Mouse (Mus musculus) 416B (cell line): ENCODE measurements around the gene Kcnc1.

Experiments used
- DNase-seq: peaks from one replicate; pipeline ENCODE4 v3.0.0; 2011; ENCODE audit warnings: low read depth

Gene Kcnc1

DNA sequence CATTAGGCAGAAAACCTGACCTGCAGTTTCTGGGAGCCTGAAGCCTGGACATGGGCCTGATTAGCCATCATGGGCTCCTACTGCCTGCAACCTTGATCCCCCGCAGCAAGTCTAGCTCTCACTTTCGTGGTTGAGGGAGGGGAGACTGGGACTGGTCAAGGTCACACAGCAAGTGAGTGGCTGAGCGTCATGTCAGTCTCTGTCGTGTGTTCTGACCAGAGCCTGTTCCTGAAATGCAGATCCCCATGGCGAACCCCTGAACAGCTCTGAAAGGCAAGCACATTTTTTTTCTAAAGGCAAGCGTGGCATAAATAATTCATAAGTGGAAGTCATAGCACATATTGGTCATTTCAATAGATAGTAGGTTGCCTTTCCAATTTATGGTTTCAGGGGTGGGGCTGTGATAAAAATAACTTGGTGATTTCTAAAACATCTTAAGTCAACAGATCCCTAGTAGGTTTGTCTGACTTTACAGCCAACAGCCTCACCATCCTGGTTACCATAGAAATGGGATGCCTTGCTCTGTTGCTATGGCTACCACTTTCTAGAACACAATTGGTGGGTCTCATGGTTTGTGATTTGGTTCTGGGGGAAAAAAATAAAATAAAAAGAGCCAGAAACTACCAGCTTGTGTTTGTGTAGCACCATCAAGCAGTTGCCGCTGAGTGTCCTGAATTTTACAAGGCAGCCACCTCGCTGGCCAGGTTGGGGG is 25.9 kb downstream of the Kcnc1 start:
- no peak for DNase-seq

DNA sequence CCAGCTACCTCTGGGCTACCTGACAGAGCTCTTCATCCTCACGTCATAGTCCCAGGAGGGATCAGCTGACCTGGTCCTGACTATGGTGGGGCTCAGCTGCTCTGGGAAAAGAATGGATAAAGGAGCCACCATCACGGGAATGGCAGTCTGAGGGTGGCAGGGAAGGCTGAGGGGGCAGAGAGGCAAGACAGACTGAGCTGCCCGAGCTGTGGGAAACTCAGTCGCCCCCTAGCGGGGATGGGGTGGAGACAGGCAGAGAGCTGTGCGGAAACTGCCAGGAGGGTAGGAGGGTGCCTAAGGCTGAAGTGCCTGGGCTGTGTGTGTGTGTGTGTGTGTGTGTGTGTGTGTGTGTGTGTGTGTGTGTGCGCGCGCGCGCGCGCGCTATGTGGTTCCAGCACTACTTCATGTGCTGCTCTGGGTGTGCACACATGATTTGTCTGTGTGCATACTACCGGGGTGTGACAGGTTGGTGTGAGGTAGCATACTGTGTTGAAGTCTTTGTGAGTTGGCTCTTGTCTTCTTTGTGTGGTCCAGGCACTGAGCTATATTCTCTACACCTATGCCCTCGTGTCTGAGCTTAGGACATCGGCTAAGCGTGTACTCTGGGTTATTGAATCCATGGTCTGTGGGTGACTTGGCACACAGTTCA is 26.6 kb downstream of the Kcnc1 start:
- DNase-seq = peak; percentile 49

- DNase-seq = no peak
These were observed 27.7 kb downstream of the Kcnc1 start for GRCm38 (mm10) chr7:46423951-46424350.

- DNase-seq = no peak
These were observed 28.7 kb downstream of the Kcnc1 start for GRCm38 (mm10) chr7:46425012-46425411.

DNA sequence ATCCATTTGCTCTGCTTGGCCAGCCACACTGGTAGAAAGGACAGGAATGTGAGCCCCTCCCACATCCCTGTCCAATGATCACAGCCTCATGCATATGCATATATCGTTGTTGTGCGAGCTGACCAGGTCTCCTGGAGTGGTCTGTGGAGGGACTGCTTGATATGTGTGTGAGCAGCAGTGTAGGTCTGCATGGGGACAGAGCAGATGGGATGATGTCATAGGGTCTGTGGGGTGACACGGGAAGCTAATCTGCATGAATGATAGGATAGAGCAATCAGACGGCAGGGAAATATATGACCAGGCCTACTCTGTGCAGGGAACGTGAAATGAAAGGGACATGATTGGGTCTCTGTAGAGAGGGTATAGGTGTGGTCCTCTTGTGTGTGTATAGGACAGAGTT is 37.6 kb downstream of the Kcnc1 start:
- DNase-seq = no peak

- no peak for DNase-seq
These were observed 39.5 kb downstream of the Kcnc1 start for GRCm38 (mm10) chr7:46435833-46436232.

GRCm38 (mm10) chr7:46438537-46439141 is 42.3 kb downstream of the Kcnc1 start:
- DNase-seq = peak; percentile 86

DNA sequence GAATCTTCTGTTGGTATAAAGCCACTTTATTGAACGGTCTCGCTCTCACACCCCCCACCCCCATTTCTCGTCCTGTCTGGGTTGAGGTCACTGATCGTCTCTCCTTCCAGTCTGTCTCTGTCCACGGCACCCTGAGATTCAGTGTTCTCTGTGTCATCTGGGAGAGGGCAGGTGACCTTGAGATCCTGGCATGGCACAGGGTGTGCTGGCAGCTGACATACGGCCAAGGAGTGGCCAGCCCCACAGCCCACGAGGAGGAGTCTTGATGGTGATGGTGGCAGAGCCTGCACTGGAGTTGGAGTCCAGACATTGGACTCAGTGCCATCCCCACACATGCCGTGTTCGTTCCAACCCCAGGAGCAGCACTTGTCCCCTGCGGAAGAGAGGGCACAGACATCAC is 46.9 kb downstream of the Kcnc1 start:
- no peak for DNase-seq

- DNase-seq = peak; percentile 92
These were observed 49.6 kb downstream of the Kcnc1 start for GRCm38 (mm10) chr7:46445896-46446295.

- no peak for DNase-seq
These were observed 51.3 kb downstream of the Kcnc1 start for GRCm38 (mm10) chr7:46447473-46448165.

DNA sequence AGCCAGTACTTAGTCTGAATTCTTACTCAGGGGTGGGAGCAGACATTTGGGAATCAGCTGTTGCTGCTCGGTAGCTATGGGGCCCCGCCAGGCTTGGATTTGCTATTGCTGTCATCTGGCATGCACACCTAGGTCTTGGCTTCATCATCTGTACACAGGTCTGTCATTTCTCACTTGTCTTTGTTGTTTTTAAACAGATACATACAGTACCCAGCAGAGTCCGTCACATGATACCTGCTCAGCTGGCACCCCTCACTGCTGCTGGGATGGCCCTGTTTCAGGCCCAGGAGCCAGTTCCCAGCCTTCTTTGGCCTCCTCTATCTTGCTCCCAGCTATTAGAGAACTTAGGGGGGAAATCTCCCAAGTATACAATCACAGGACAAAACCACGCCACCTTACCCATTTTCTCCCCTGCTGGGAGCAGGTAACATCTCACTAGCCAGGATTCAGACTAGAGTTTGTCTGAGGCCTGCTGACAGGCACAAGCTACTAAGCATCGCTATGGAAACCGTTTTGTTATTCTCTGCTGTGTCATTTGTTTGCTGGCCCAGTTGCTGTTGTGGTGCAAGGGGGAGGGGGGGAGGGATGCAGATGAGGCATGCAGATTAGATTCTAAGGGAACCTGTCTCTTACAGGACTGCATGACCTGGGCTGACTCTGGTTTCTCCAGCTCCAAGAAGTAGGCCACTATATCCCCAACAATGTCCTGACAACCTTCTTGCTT is 52.8 kb downstream of the Kcnc1 start:
- peak; percentile 44 for DNase-seq

- no peak for DNase-seq
These were observed 57.8 kb downstream of the Kcnc1 start for GRCm38 (mm10) chr7:46453930-46454679.

DNA sequence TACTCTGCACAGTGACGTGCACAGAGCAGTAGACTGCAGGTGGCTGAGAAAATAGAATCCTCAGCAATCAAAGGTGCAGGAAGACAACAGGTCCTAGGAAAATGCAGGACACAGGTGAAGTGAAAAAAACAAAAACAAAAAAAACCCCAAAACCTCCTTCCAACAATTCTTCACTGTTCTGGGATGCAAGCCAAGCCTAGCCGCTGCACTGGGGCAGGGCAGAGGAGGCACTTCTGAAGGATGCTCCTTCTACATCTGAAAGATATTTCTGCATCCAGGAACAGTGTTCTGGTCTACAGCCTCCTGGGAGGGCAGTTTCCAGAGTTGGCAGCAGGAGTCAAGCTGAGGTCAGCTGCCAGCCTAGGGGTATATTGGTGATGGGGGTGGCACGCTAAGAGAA is 61.6 kb downstream of the Kcnc1 start:
- DNase-seq = no peak

- DNase-seq = no peak
These were observed 62.9 kb downstream of the Kcnc1 start for GRCm38 (mm10) chr7:46459200-46459599.

GRCm38 (mm10) chr7:46459605-46460245 is 63.4 kb downstream of the Kcnc1 start:
- DNase-seq = no peak

- DNase-seq = no peak
These were observed 66.0 kb downstream of the Kcnc1 start for GRCm38 (mm10) chr7:46462287-46462686.

- DNase-seq = no peak
These were observed 66.8 kb downstream of the Kcnc1 start for GRCm38 (mm10) chr7:46463136-46463535.

- DNase-seq = peak; percentile 24
These were observed 70.2 kb downstream of the Kcnc1 start for GRCm38 (mm10) chr7:46466422-46466981.

DNA sequence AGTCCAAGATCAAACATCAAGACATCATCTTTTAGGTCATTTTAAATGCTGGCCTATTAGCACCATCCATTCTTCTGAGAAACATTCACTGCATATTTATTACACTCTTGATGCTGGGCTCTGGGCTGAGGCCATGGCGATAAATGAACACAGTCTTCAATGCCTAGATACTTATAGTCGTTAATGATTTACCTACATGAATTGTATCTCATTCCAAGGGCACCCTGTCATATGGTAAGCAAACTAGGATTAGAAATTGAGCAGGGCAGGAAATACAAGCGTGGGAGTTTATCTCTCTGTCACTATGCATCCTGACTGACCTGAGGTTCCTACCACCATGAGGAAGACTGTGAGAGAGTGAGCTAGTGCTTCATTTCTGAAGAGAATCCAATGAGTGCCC is 73.2 kb downstream of the Kcnc1 start:
- DNase-seq = no peak

GRCm38 (mm10) chr7:46471054-46471737 is 74.9 kb downstream of the Kcnc1 start:
- no peak for DNase-seq
